Mouse (Mus musculus) adrenal gland, adult 18-20 months (tissue): Measurements from ENCODE around the gene Hirip3. TPM values are rescaled to one million over a fixed set of nuclear protein-coding genes. Genes with fewer than 3 reads are reported as not detected.
"Not testable (repeated sequence)": the region's sequence is repeated elsewhere in the genome, so short reads cannot be mapped to it uniquely, and the experiment has no call there.

ENCODE experiments used
- DNase-seq, 2 experiments: peaks; one replicate each; pipeline ENCODE4 v3.0.0; 2021 to 2022; ENCODE audit warnings: low spot score in 2 of 2
- total RNA-seq, 2 experiments: library from RNA; stranded (reverse); gene quantifications; 1 replicate in 1 of 2; 2 replicates in 1 of 2; pipeline ENCODE4 v1.2.3; 2021

Gene Hirip3
- total RNA-seq, 2 experiments from 2014 or later, result 9.8 to 11.8 TPM

GRCm38 (mm10) chr7:126898102-126898990 lies 36.6 kb downstream of the Hirip3 start:
- peak; percentile 99 for DNase-seq

- DNase-seq, result not testable (repeated sequence)
Observed at GRCm38 (mm10) chr7:126899781-126900180, 38.0 kb downstream of the Hirip3 start.

GRCm38 (mm10) chr7:126905590-126905989 lies 43.8 kb downstream of the Hirip3 start:
- DNase-seq, result no peak

- DNase-seq, result no peak
Observed at GRCm38 (mm10) chr7:126914844-126915243, 53.1 kb downstream of the Hirip3 start.

Other genes with a start within 250 kb of the Hirip3 start
- gene Nupr1, start 231.1 kb upstream of the Hirip3 start, total RNA-seq, result 10 to 100 TPM; 13.6 to 26.7 TPM
- gene Sgf29, start 212.7 kb upstream of the Hirip3 start, total RNA-seq, result 10 to 100 TPM; 39.6 to 50.1 TPM
- 10 to 100 TPM; 48.0 to 52.5 TPM for gene Sult1a1, start 185.5 kb upstream of the Hirip3 start, total RNA-seq
- gene Bola2, start 166.6 kb upstream of the Hirip3 start, total RNA-seq, result 100 to 1,000 TPM in 1 of 2 experiments, 10 to 100 TPM in 1; 98.7 to 105 TPM
- gene Slx1b, start 166.2 kb upstream of the Hirip3 start, total RNA-seq, result 10 to 100 TPM in 1 of 2 experiments, 1 to 10 TPM in 1; 9.9 to 11.1 TPM
- gene Coro1a, start 154.2 kb upstream of the Hirip3 start, total RNA-seq, result 10 to 100 TPM; 19.0 to 21.7 TPM
- 100 to 1,000 TPM; 123 to 131 TPM for gene Mapk3, start 102.4 kb upstream of the Hirip3 start, total RNA-seq
- gene Gdpd3, start 95.6 kb upstream of the Hirip3 start, total RNA-seq, result 1 to 10 TPM; 2.7 to 4.3 TPM
- gene Ypel3, start 85.0 kb upstream of the Hirip3 start, total RNA-seq, result 10 to 100 TPM; 93.7 to 95.0 TPM
- gene Tbx6, start 80.5 kb upstream of the Hirip3 start, total RNA-seq, result under 1 TPM; 0.53 to 0.64 TPM
- 10 to 100 TPM; 75.4 to 85.9 TPM for gene Ppp4c, start 69.5 kb upstream of the Hirip3 start, total RNA-seq
- gene Fam57b, start 64.3 kb upstream of the Hirip3 start, total RNA-seq, result 10 to 100 TPM; 17.1 to 63.4 TPM
- not detected for gene 4930451I11Rik, start 30.3 kb upstream of the Hirip3 start, total RNA-seq
- gene Doc2a, start 14.6 kb upstream of the Hirip3 start, total RNA-seq, result under 1 TPM; 0.13 to 0.50 TPM
- gene Ino80e, start 405 bp downstream of the Hirip3 start, total RNA-seq, result 10 to 100 TPM; 38.4 to 42.5 TPM
- 10 to 100 TPM; 67.1 to 70.6 TPM for gene Taok2, start 22.7 kb downstream of the Hirip3 start, total RNA-seq
- gene Tmem219, start 60.9 kb downstream of the Hirip3 start, total RNA-seq, result 10 to 100 TPM; 30.7 to 32.8 TPM
- 10 to 100 TPM; 18.7 to 21.8 TPM for gene Kctd13, start 66.9 kb downstream of the Hirip3 start, total RNA-seq
- 1 to 10 TPM; 1.6 to 1.7 TPM for gene Asphd1, start 87.6 kb downstream of the Hirip3 start, total RNA-seq
- 10 to 100 TPM; 46.6 to 84.4 TPM for gene Sez6l2, start 88.6 kb downstream of the Hirip3 start, total RNA-seq
- gene Cdipt, start 113.9 kb downstream of the Hirip3 start, total RNA-seq, result 10 to 100 TPM; 75.0 to 82.1 TPM
- under 1 TPM; 0.42 to 0.70 TPM for gene Cdiptos, start 114.1 kb downstream of the Hirip3 start, total RNA-seq
- 100 to 1,000 TPM in 1 of 2 experiments, 10 to 100 TPM in 1; 92.6 to 135 TPM for gene Mvp, start 152.6 kb downstream of the Hirip3 start, total RNA-seq
- gene Pagr1b, start 154.5 kb downstream of the Hirip3 start, total RNA-seq, result 1 to 10 TPM; 1.3 to 3.0 TPM
- gene Pagr1a, start 155.4 kb downstream of the Hirip3 start, total RNA-seq, result 10 to 100 TPM in 1 of 2 experiments, 1 to 10 TPM in 1; 5.5 to 16.5 TPM
- 10 to 100 TPM; 12.9 to 27.0 TPM for gene Gm42742, start 159.1 kb downstream of the Hirip3 start, total RNA-seq
- 1 to 10 TPM; 3.7 to 4.4 TPM for gene Prrt2, start 159.2 kb downstream of the Hirip3 start, total RNA-seq
- 100 to 1,000 TPM in 1 of 2 experiments, 10 to 100 TPM in 1; 86.0 to 132 TPM for gene Maz, start 165.1 kb downstream of the Hirip3 start, total RNA-seq
- 1 to 10 TPM; 1.7 to 2.4 TPM for gene Kif22, start 180.5 kb downstream of the Hirip3 start, total RNA-seq
- not detected for gene Zg16, start 225.4 kb downstream of the Hirip3 start, total RNA-seq
- 1 to 10 TPM in 1 of 2 experiments, under 1 TPM in 1; 0.96 to 1.6 TPM for gene AI467606, start 229.4 kb downstream of the Hirip3 start, total RNA-seq